Mouse (Mus musculus) ES-E14 (cell line): ENCODE measurements around the gene Mrpl30.

ENCODE experiments used
- HCFC1 ChIP-seq: IDR thresholded peaks from 2 replicates; pipeline ENCODE4 v1.6.1; 2012; ENCODE audit warnings: low read length, inconsistent platforms, borderline replicate concordance; ENCODE audit not compliant: insufficient read depth
- MAFK ChIP-seq: IDR thresholded peaks from 2 replicates; pipeline ENCODE4 v1.6.1; 2014; ENCODE audit warnings: mild to moderate bottlenecking, low read depth, low read length, inconsistent platforms; ENCODE audit not compliant: insufficient read depth
- ZNF384 ChIP-seq: IDR thresholded peaks from 2 replicates; pipeline ENCODE4 v1.6.1; 2012; ENCODE audit warnings: low read depth, low read length, inconsistent platforms

- TF ChIP-seq MAFK (no peak), HCFC1 (no peak), ZNF384 (no peak)
These were observed 35.7 kb downstream of the Mrpl30 start for GRCm38 (mm10) chr1:37925971-37926370.
